Mouse (Mus musculus): ENCODE measurements around the gene Fignl1.

- no peak for TF ChIP-seq POLR2A (IDR thresholded peaks at IDR 0.05; ENCODE audit: control insufficient read depth in 1 of 2, insufficient read depth in 1 of 2, low read depth in 1 of 2, low read length in 2 of 2, poor library complexity in 1 of 2)
- TF ChIP-seq ZC3H11A (IDR thresholded peaks at IDR 0.05; ENCODE audit: low read depth, low read length): no peak
- TF ChIP-seq EP300 (IDR thresholded peaks at IDR 0.05; ENCODE audit: low read depth in 1 of 2, low read length in 2 of 2): no peak
- no peak for TF ChIP-seq TCF12 (IDR thresholded peaks at IDR 0.05; ENCODE audit: low read depth, low read length)
- TF ChIP-seq USF1 (IDR thresholded peaks at IDR 0.05; ENCODE audit: low read depth, low read length): no peak
- TF ChIP-seq MYB (IDR thresholded peaks at IDR 0.05; ENCODE audit: low read depth, low read length): no peak
- TF ChIP-seq CTCF (IDR thresholded peaks at IDR 0.05 in 2 of 3, conservative IDR thresholded peaks at IDR 0.05 in 1 of 3; ENCODE audit: control insufficient read depth in 1 of 3, insufficient read depth in 1 of 3, low read depth in 2 of 3, low read length in 3 of 3, poor library complexity in 1 of 3, severe bottlenecking in 1 of 3): no peak
- no peak for TF ChIP-seq TAL1 (IDR thresholded peaks at IDR 0.05; ENCODE audit: low read length)
- TF ChIP-seq MYC (IDR thresholded peaks at IDR 0.05; ENCODE audit: low read depth, low read length): no peak
These were observed 50.6 kb downstream of the Fignl1 start for GRCm38 (mm10) chr11:11758121-11758520.
